Mouse (Mus musculus) forebrain, embryonic 15.5 days (tissue): ENCODE results near the gene Mettl25. TPM values are rescaled to one million over a fixed set of nuclear protein-coding genes. Genes with fewer than 3 reads are reported as not detected.

ENCODE experiments used
- ATAC-seq: fragments of 200-750 bp; cut with Nextera tagmentation; replicated peaks from 2 replicates; pipeline ENCODE4 v1.8.0; 2017; ENCODE audit warnings: mild to moderate bottlenecking, moderate TSS enrichment, moderate library complexity
- H3K27ac ChIP-seq: fragments of 300-500 bp; sonication (generic); replicated peaks from 2 replicates; pipeline ENCODE4 v1.5.1; 2015; ENCODE audit warnings: mild to moderate bottlenecking, inconsistent platforms
- H3K27me3 ChIP-seq: fragments of 300-500 bp; sonication (generic); 2 replicates; pipeline ENCODE4 v1.6.1; 2015; ENCODE audit warnings: inconsistent platforms
- H3K36me3 ChIP-seq: fragments of 300-500 bp; sonication (generic); 2 replicates; pipeline ENCODE4 v1.6.1; 2015; ENCODE audit warnings: mild to moderate bottlenecking, inconsistent platforms
- H3K4me1 ChIP-seq: fragments of 300-500 bp; sonication (generic); 2 replicates; pipeline ENCODE4 v1.6.1; 2015; ENCODE audit warnings: inconsistent platforms
- H3K4me2 ChIP-seq: fragments of 300-500 bp; sonication (generic); replicated peaks from 2 replicates; pipeline ENCODE4 v1.6.1; 2015; ENCODE audit warnings: mild to moderate bottlenecking, inconsistent platforms
- H3K4me3 ChIP-seq: fragments of 300-500 bp; sonication (generic); 2 replicates; pipeline ENCODE4 v1.5.1; 2015; ENCODE audit warnings: mild to moderate bottlenecking, inconsistent platforms
- H3K9ac ChIP-seq: fragments of 300-500 bp; sonication (generic); replicated peaks from 2 replicates; pipeline ENCODE4 v1.6.1; 2015; ENCODE audit warnings: mild to moderate bottlenecking, inconsistent platforms
- H3K9me3 ChIP-seq: fragments of 300-500 bp; sonication (generic); 2 replicates; pipeline ENCODE4 v1.6.1; 2016; ENCODE audit warnings: inconsistent platforms
- WGBS: fragments of 180-500 bp; shearing (Covaris S2); methylation state at CpG from one replicate; pipeline ENCODE4 v1.1.7; 2015; ENCODE audit warnings: mixed read lengths; 5-methylcytosine and 5-hydroxymethylcytosine counted together
- polyA plus RNA-seq: library from polyadenylated mRNA; unstranded; fragments of >200 nt; fragmentation: Nextera tagmentation; extraction: Ambion mirVana; gene quantifications from 2 replicates; pipeline ENCODE4 v1.2.1, GENCODE M21; 2015

Mettl25 gene
- polyA plus RNA-seq = 13.1 and 13.5 TPM in 2 replicates

DNA sequence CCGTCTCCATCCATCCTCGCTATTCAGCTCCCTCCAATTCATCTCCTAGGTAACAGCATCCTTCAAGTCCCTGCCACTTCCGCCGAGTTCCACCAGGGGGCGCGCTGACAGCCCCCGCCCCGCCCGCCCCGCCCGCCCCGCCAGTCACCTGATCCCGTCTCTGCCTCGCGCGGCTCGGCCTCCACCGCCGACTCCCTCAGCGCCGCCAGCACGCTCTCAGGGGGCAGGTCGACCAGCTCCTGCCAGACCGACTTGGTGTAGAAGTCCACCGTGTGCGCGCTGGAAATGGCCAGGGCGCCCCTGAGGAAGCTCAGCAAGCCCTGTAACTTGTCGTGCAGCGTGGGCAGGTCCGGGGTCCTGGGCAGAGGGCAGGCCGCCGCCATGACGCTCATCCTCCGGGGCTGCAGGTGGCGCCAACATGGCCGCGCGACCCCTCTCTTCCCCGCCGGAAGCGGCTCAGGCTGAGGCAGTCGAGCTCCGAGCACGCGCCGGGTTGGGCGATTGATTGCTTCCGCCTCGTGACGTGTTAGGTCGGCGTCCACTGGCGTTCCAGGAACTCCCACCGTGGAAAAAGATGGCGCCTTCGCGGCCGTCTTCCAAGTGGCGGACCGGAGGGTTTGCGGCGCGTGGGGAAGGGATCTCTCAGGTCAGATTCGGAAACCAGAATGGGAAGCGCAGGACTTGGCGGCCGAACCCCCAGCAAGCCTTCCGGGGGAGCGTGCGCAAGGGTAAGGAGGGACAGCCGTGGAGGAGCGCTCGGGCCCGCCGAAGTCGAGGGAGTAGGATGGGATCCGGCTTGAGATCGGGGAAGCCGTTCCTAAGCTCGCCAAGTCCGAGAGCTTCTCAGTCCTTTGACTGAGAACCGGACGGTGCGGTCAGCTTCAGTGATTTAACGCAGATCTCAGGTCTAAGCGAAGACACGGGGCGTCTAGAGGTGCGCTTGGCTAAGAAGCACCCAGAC, at the start of gene Mettl25, which contains the start of gene Ccdc59:
Gene Mettl25, minus strand, starts transcription at position 453 of the 961 bp plus-strand sequence.
Gene Ccdc59, plus strand, starts transcription at position 140 of the 961 bp plus-strand sequence.
- H3K9ac ChIP-seq = peak within 1 kb of the TSS; percentile 89
- peak within 1 kb of the TSS; percentile 84 for H3K4me3 ChIP-seq
- H3K27ac ChIP-seq = peak within 1 kb of the TSS; percentile 98
- peaks cover 24% of the 10 kb centered on the region for H3K4me1 ChIP-seq
- no peaks in the 10 kb centered on the region for H3K9me3 ChIP-seq
- H3K36me3 ChIP-seq = peaks cover 28% of the 10 kb centered on the region
- WGBS = under 1% methylated on average over 90 of the region's 90 CpGs
- H3K27me3 ChIP-seq = no peaks in the 10 kb centered on the region
- ATAC-seq = peak; percentile 99
- H3K4me2 ChIP-seq = peak within 1 kb of the TSS; percentile 75

DNA sequence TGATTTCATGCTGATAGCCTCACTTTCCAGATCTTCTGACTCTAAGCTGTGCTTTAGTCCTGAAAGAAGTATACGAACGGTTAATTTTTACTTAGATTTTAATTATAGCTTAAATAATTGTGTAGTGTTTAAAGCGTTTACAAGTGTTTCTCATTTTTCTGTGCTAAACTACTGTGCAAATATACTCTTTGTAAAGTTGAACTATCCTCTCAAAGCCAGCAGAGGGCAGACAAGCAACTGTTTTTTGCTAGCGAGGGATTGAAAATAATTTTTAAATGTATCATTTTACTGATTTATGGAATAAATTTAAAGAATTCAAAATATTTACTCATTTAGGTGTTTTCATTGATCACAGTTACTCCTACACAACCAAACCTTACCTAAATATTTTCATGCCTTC, 26.1 kb upstream of the Mettl25 start:
- Histone ChIP-seq H3K4me3 (no peak overlapping the region), H3K27ac (no peak overlapping the region), H3K4me2 (no peak overlapping the region), H3K36me3 (no peaks in the 10 kb centered on the region), H3K4me1 (no peaks in the 10 kb centered on the region), H3K9me3 (no peaks in the 10 kb centered on the region), H3K27me3 (no peaks in the 10 kb centered on the region), H3K9ac (no peak overlapping the region)
- ATAC-seq = peak; percentile 53; the same call in 1 of the 2 replicates
- 35% methylated on average over 4 of the region's 4 CpGs for WGBS

- Histone ChIP-seq H3K36me3 (peaks cover 40% of the 10 kb centered on the region), H3K4me1 (no peaks in the 10 kb centered on the region), H3K27me3 (no peaks in the 10 kb centered on the region), H3K9me3 (no peaks in the 10 kb centered on the region), H3K4me2 (no peak overlapping the region), H3K27ac (no peak overlapping the region), H3K4me3 (no peak overlapping the region), H3K9ac (no peak overlapping the region)
- WGBS = 64% methylated on average over 4 of the region's 4 CpGs
- no peak for ATAC-seq
Observed at GRCm38 (mm10) chr10:105851136-105851535, 10.0 kb upstream of the Mettl25 start.

DNA sequence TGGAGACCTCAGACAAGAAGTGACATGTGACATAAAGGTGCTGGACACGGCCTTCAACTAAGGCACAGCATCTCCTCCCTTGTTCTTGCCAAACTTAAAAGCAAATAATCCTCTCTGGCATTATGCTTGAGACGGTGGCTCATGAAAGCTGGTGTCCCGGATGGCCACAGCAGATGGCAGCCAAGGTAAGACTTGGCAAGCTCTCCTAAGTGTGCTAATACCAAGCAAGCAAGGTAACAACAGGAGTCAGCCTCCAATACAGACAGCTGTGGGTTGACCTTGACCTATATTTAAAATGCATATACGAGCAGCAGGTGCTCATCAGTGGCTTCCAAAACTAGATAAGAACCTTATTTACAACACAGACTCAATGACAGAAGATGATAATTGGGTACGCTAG, 9.1 kb upstream of the Mettl25 start:
- no peak overlapping the region for H3K9ac ChIP-seq
- no peak overlapping the region for H3K27ac ChIP-seq
- 86% methylated on average over 5 of the region's 5 CpGs for WGBS
- no peaks in the 10 kb centered on the region for H3K4me1 ChIP-seq
- no peak for ATAC-seq
- no peak overlapping the region for H3K4me3 ChIP-seq
- peaks cover 48% of the 10 kb centered on the region for H3K36me3 ChIP-seq
- no peaks in the 10 kb centered on the region for H3K27me3 ChIP-seq
- H3K4me2 ChIP-seq = no peak overlapping the region
- no peaks in the 10 kb centered on the region for H3K9me3 ChIP-seq

DNA sequence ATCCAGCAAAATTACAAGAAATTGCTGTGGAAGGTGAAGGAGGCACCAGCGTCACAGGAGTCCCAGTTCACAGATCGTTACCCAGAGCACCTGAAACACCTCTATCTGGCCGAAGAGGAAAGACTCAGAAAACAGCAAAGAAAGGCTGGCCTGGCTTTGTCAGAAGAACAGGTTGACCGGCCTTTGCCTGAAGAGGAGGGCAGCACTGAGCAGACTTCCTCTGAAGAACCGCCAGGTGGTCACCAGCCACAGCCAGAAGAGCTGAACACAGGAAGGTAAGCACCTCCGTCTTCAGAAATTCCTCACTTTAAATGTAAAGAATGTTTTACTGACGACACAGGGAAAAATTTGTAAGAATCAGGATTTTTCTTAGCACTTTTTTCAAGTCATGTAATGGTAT, 1.4 kb upstream of the Mettl25 start:
- no peak overlapping the region for H3K27ac ChIP-seq
- no peaks in the 10 kb centered on the region for H3K9me3 ChIP-seq
- peaks cover 38% of the 10 kb centered on the region for H3K36me3 ChIP-seq
- H3K4me3 ChIP-seq = peak overlapping the region; percentile 84
- peaks cover 24% of the 10 kb centered on the region for H3K4me1 ChIP-seq
- 80% methylated on average over 7 of the region's 7 CpGs for WGBS
- no peak for ATAC-seq
- no peak overlapping the region for H3K9ac ChIP-seq
- H3K4me2 ChIP-seq = peak overlapping the region; percentile 75
- H3K27me3 ChIP-seq = no peaks in the 10 kb centered on the region

- H3K4me2 ChIP-seq = no peak overlapping the region
- ATAC-seq = 0 out of 2 replicates have a peak, but pooled peaks have one; percentile 35
- no peaks in the 10 kb centered on the region for H3K4me1 ChIP-seq
- H3K27ac ChIP-seq = no peak overlapping the region
- no peak overlapping the region for H3K9ac ChIP-seq
- WGBS = 67% methylated on average over 10 of the region's 10 CpGs
- no peak overlapping the region for H3K4me3 ChIP-seq
- H3K9me3 ChIP-seq = no peaks in the 10 kb centered on the region
- H3K27me3 ChIP-seq = no peaks in the 10 kb centered on the region
- no peaks in the 10 kb centered on the region for H3K36me3 ChIP-seq
Observed at GRCm38 (mm10) chr10:105834627-105835228, 6.5 kb downstream of the Mettl25 start.

- no peak for ATAC-seq
- Histone ChIP-seq H3K4me1 (no peaks in the 10 kb centered on the region), H3K9ac (no peak overlapping the region), H3K4me2 (no peak overlapping the region), H3K9me3 (no peaks in the 10 kb centered on the region), H3K4me3 (no peak overlapping the region), H3K27ac (no peak overlapping the region), H3K36me3 (no peaks in the 10 kb centered on the region), H3K27me3 (no peaks in the 10 kb centered on the region)
- 92% methylated on average over 7 of the region's 7 CpGs for WGBS
Observed at GRCm38 (mm10) chr10:105806259-105807010, 34.7 kb downstream of the Mettl25 start.

DNA sequence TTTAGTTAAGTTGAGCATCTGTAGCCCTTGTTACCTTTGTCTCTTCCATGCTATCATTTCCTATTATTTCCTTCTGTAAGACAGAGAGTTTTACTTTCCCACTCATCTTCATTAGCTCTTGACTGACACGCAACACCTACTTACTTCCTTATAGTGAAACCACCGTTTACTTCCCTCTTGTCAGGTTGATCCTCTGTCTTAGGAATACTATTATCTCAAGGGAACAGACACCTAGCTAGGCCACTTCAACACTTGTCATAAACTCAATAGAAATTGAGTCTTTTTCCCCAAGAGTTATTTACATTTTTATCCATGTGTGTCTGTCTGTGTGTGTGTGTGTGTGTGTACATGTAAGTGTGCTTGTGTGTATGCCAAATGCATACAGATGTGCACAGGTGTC, 37.7 kb downstream of the Mettl25 start:
- H3K4me3 ChIP-seq = no peak overlapping the region
- H3K9me3 ChIP-seq = no peaks in the 10 kb centered on the region
- H3K9ac ChIP-seq = no peak overlapping the region
- WGBS = 95% methylated on average over 2 of the region's 2 CpGs
- no peak for ATAC-seq
- no peak overlapping the region for H3K4me2 ChIP-seq
- H3K4me1 ChIP-seq = no peaks in the 10 kb centered on the region
- H3K36me3 ChIP-seq = no peaks in the 10 kb centered on the region
- H3K27ac ChIP-seq = no peak overlapping the region
- no peaks in the 10 kb centered on the region for H3K27me3 ChIP-seq

DNA sequence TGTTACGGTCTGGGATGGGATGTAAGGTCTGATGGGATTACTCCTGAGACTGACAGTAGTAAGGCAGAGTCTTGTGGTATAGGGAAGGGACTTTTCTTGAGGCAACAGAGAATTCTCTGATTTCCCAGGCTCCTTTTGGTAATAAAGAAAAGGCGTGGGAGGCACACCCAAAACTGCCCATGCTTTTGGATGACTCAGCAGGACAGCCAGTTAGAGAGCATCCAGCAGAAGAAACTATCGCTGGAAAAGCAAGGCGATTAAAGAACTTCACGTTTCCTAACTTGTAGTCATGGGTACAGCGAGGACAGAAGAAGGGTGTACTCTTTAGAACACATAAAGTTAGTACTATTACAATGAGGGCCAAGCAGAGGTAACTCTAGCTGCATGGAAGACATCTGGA, 39.0 kb downstream of the Mettl25 start:
- Histone ChIP-seq H3K9me3 (no peaks in the 10 kb centered on the region), H3K4me1 (no peaks in the 10 kb centered on the region), H3K9ac (no peak overlapping the region), H3K27ac (no peak overlapping the region), H3K36me3 (no peaks in the 10 kb centered on the region), H3K4me3 (no peak overlapping the region), H3K27me3 (no peaks in the 10 kb centered on the region), H3K4me2 (no peak overlapping the region)
- 94% methylated on average over 6 of the region's 6 CpGs for WGBS
- ATAC-seq = no peak

DNA sequence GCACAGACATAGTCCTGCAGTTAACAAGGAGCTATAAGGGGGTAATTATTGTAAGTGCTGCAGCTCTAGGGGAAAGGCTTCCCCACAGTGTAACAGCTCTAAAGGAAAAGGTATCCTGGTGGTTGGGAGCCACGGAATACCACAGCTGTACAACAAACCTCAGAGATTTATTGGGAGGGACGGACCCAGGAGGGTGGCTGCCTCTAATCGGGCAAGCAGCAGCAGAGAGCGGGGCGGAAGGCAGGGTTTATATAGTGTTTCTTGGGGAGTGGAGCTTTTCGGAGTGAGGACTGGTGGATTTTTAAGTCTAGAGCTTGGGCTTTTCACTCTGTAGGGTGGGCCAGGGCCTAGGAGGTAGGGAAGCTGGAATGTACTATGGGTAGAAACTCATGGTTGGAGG, 40.0 kb downstream of the Mettl25 start:
- Histone ChIP-seq H3K4me3 (no peak overlapping the region), H3K9me3 (no peaks in the 10 kb centered on the region), H3K9ac (no peak overlapping the region), H3K4me1 (no peaks in the 10 kb centered on the region), H3K27me3 (no peaks in the 10 kb centered on the region), H3K27ac (no peak overlapping the region), H3K36me3 (no peaks in the 10 kb centered on the region), H3K4me2 (no peak overlapping the region)
- WGBS = 88% methylated on average over 6 of the region's 6 CpGs
- no peak for ATAC-seq

DNA sequence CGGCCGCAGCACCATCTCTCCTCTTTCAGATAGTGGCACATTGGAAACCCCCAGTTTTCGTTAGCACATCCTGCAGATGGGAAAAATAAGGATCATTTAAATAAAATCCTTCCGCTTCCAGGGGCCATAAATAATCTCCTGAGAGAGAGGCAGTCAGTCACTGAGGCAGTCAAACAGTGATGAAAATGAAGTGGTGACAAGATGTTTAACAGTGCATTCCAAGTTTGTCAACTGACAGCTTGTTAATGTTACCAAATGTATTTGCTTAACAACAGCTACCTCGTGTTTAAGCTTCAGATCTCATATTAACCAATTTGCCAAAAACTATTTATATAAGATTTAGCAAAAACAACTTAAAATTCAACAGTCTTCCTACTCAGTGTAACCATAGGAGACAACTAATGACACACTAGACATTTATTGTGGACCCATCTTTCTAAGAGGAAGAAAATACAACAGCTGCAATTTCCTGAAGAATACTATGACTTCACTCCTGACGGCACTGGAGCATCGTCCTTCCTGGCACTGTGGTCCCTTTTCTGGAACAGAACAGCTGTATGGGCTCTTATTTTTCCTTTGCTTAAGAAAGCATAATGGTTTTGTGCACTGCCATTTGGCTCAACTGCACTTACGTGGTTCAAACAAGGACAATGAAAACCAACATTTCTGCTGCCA, 43.8 kb downstream of the Mettl25 start:
- no peak overlapping the region for H3K4me2 ChIP-seq
- peak; percentile 51 for ATAC-seq

More for the DNA sequence above, 43.8 kb downstream of the Mettl25 start:
- Histone ChIP-seq H3K9ac (no peak overlapping the region), H3K27me3 (no peaks in the 10 kb centered on the region), H3K36me3 (no peaks in the 10 kb centered on the region), H3K27ac (no peak overlapping the region), H3K9me3 (no peaks in the 10 kb centered on the region), H3K4me1 (no peaks in the 10 kb centered on the region), H3K4me3 (no peak overlapping the region)
- 53% methylated on average over 8 of the region's 8 CpGs for WGBS
